Mouse (Mus musculus): Measurements from ENCODE around the gene Lpgat1. TPM values are rescaled to one million over a fixed set of nuclear protein-coding genes. Genes with fewer than 3 reads are reported as not detected.

Lpgat1 gene
- total RNA-seq, 1 experiment from 2014 or later = 13.8 TPM

- no peak for ATAC-seq (replicated peaks; ENCODE audit: low read depth, poor library complexity, severe bottlenecking)
These were observed 15.0 kb downstream of the Lpgat1 start for GRCm38 (mm10) chr1:191732623-191733022.

DNA sequence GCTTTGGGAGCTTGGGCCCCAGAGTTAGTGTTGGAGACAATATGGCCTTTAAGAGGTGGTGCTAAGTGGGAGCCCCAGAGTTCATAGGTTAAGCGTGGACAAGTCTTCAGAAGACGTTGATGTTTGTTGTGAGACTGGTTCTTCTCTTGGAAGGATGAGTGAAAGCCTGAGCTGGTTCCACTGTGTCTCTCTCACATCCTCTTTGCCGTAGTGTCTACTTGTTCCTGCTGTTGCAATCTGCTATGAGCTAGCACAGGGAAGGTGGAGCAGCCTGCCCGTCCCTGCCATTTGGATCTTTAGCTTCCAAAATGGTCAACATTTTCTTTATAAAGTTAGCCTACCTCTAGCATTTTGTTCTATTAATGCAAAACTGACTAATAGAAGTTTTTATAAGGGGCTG, 16.2 kb downstream of the Lpgat1 start:
- ATAC-seq (replicated peaks; ENCODE audit: low read depth, poor library complexity, severe bottlenecking) = no peak

GRCm38 (mm10) chr1:191736425-191736824, 18.8 kb downstream of the Lpgat1 start:
- ATAC-seq (replicated peaks; ENCODE audit: low read depth, poor library complexity, severe bottlenecking) = no peak

DNA sequence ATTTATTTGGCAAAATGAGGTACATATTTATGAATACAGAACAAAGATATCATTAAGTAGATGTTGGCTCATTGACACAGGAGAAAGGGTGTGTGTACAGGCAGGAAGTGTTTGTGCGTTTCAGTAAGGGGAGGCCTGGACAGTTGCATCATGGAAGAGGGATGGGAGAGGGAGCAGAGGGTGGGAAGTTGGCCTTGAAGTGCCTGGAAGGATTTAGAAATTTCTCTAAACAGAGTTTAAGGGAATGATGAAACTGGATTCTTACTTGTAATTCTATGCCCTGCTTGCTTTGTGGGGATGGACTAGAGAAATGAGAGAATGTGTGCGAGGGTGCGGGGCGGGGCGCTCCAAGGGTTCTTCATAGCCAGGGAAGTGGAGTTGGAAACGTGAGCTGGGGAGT, 20.2 kb downstream of the Lpgat1 start:
- no peak for ATAC-seq (replicated peaks; ENCODE audit: low read depth, poor library complexity, severe bottlenecking)

GRCm38 (mm10) chr1:191738726-191739125, 21.1 kb downstream of the Lpgat1 start:
- ATAC-seq (replicated peaks; ENCODE audit: low read depth, poor library complexity, severe bottlenecking) = no peak

- no peak for ATAC-seq (replicated peaks; ENCODE audit: low read depth, poor library complexity, severe bottlenecking)
These were observed 23.1 kb downstream of the Lpgat1 start for GRCm38 (mm10) chr1:191740587-191741361.

GRCm38 (mm10) chr1:191741635-191742034, 24.0 kb downstream of the Lpgat1 start:
- no peak for ATAC-seq (replicated peaks; ENCODE audit: low read depth, poor library complexity, severe bottlenecking)

GRCm38 (mm10) chr1:191748431-191748830, 30.8 kb downstream of the Lpgat1 start:
- ATAC-seq (replicated peaks; ENCODE audit: low read depth, poor library complexity, severe bottlenecking) = no peak

GRCm38 (mm10) chr1:191756520-191757199, 39.0 kb downstream of the Lpgat1 start:
- peak; percentile 81 for ATAC-seq (replicated peaks; ENCODE audit: low read depth, poor library complexity, severe bottlenecking)

GRCm38 (mm10) chr1:191774106-191774505, 56.5 kb downstream of the Lpgat1 start:
- no peak for ATAC-seq (replicated peaks; ENCODE audit: low read depth, poor library complexity, severe bottlenecking)

- ATAC-seq (replicated peaks; ENCODE audit: low read depth, poor library complexity, severe bottlenecking) = no peak
These were observed 57.5 kb downstream of the Lpgat1 start for GRCm38 (mm10) chr1:191775116-191775515.

DNA sequence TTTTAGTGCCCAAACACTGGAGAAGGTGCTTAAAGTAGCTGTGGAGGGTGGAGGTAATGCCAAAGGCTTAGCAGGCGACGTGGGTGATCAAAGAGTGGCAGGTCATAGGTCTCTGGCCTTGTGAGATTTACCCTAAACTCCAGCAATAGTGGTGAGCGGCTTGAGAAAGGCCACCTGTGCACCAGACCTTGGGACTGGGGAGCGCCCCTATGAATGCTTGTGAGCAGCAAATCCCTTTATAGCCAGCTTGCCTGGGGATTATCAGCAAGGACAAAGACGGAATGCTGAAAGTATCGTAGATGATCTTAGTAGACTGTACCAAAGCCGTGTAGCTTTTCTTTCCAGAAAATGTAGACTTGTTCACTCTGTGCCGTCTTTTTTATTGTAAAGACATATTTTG, 59.9 kb downstream of the Lpgat1 start:
- no peak for ATAC-seq (replicated peaks; ENCODE audit: low read depth, poor library complexity, severe bottlenecking)

GRCm38 (mm10) chr1:191780470-191780869, 62.8 kb downstream of the Lpgat1 start:
- ATAC-seq (replicated peaks; ENCODE audit: low read depth, poor library complexity, severe bottlenecking) = no peak

GRCm38 (mm10) chr1:191785108-191785507, 67.5 kb downstream of the Lpgat1 start:
- ATAC-seq (replicated peaks; ENCODE audit: low read depth, poor library complexity, severe bottlenecking) = no peak

DNA sequence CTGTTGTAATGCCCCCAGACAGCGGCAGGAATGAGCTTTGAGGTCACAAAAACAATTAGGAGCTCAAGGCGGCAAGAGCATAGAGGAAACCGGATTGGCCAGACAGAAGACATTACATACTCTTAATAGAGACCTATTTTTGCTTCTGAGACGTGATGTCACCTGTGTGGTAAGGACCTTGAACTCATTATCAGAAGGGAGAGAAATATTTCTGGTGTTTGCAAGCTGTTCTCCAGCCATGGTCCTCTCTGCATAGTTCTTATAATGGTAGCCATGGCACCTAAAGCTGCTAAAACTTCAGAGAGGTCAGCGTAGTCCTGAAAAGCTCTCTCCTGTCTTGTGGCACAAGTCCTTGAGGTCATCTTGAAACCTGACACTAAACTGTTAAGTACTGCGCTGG, 68.6 kb downstream of the Lpgat1 start:
- ATAC-seq (replicated peaks; ENCODE audit: low read depth, poor library complexity, severe bottlenecking) = no peak

DNA sequence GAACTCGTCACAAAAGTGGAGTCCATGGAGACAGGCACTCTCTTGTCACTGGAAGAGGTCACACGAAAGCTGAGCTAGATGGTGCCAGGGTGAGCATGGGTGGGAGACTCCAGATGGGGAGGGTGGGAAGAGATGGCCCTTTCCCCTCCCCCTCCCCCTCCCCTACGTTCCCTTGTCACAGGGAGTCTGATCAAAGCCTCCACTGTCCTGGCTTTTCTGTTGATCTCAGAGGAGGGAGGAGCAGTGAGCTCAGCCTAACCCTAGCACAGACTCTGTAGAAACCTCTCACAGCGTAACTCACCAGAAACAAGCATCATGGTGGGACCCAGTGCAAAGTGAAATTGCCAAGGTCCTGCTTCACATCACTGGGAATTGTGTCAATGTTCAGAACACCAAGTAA, 69.7 kb downstream of the Lpgat1 start:
- no peak for ATAC-seq (replicated peaks; ENCODE audit: low read depth, poor library complexity, severe bottlenecking)

GRCm38 (mm10) chr1:191792991-191793390, 75.4 kb downstream of the Lpgat1 start:
- ATAC-seq (replicated peaks; ENCODE audit: low read depth, poor library complexity, severe bottlenecking) = no peak

- no peak for ATAC-seq (replicated peaks; ENCODE audit: low read depth, poor library complexity, severe bottlenecking)
These were observed 76.4 kb downstream of the Lpgat1 start for GRCm38 (mm10) chr1:191793888-191794532.

GRCm38 (mm10) chr1:191796238-191796896, 78.7 kb downstream of the Lpgat1 start:
- no peak for ATAC-seq (replicated peaks; ENCODE audit: low read depth, poor library complexity, severe bottlenecking)

GRCm38 (mm10) chr1:191802093-191802819, 84.6 kb downstream of the Lpgat1 start:
- ATAC-seq (replicated peaks; ENCODE audit: low read depth, poor library complexity, severe bottlenecking) = no peak
